ENCODE assay signal across 8 mouse cellular contexts in the genomic region with DNA sequence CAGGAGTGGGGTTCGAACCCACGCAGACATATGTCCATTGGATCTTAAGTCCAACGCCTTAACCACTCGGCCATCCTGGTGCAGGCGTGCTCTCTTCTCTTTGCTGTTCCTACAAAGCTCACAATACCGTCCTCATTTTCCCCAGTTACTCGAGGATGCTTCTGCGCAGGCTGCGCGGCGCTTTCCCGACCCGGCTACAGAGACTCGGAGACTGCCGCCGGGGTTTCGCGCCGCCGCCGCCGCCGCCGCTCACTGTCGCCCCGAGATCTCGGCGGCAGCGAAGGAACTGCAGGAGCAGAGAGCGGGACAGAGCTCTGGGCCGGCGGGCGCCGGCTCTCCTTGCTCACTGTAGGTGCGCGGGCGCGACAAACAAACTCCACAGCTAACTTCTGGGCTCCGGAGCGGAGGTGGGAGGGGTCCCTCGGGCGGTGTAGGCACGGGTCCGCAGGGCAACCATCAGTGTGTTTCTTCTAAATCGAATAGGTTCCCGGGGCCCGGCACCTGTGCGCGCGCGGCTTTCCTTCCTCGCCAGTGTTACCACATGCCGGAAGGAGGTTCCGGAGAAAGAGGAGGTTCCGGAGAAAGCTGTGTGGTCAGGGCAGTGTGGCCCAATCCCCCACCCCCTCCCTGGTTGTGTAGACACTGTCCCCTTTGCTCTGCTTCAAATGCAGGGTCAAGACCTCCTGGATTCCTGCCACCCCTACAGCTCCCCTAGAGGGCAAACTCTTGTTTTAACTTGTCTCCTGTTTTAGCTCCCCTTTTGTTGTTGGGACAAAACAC. TPM values are rescaled to one million over a fixed set of nuclear protein-coding genes. Genes with fewer than 3 reads are reported as not detected.
DNase-seq lines count a peak whose midpoint lies in the region; ATAC-seq lines count a peak whose summit lies in the region.

No protein-coding gene starts in this region.

- peak overlapping the region; percentile 70 for H3K4me2 ChIP-seq in heart, embryonic 14.5 days (ENCODE audit: low read length)
- peak overlapping the region; percentile 78 for H3K4me2 ChIP-seq in liver, embryonic 13.5 days
- peak overlapping the region; percentile 64 for H3K4me2 ChIP-seq in stomach, embryonic 16.5 days (ENCODE audit: low read depth, low read length)

- peak; percentile 87 for DNase-seq in c-Kit-negative CD71-positive TER-119-positive erythroid progenitor cells, embryonic 14.5 days (ENCODE audit: low read depth, low spot score)
- DNase-seq in fibroblast of lung, adult 2 months (ENCODE audit: low read depth): peak; percentile 98
- peak; percentile 96 for DNase-seq in kidney, postnatal 14 days
- peak; percentile 88 for DNase-seq in liver, embryonic 13.5 days
- peak; percentile 99 for DNase-seq in neural tube, embryonic 10.5 days (ENCODE audit: extremely low spot score, low spot score)

- 0 out of 4 replicates have a peak, but pooled peaks cover 2 to 4% of the 10 kb centered on the region in 2 experiments for H3K4me1 ChIP-seq in heart, embryonic 14.5 days (ENCODE audit: control insufficient read depth in 2 of 2, insufficient read depth in 2 of 2, low read length in 2 of 2)
- peaks cover 23% of the 10 kb centered on the region for H3K4me1 ChIP-seq in liver, embryonic 13.5 days (replicated peaks)
- peaks cover 5% of the 10 kb centered on the region for H3K4me1 ChIP-seq in stomach, embryonic 16.5 days (ENCODE audit: control insufficient read depth, insufficient read depth, low read length)

- peak overlapping the region; percentile 86 to 87 for H3K27ac ChIP-seq in heart, embryonic 14.5 days (replicated peaks in 1 of 2; ENCODE audit: control insufficient read depth in 1 of 2, insufficient read depth in 1 of 2, low read depth in 2 of 2, low read length in 2 of 2)
- peak overlapping the region; percentile 82 for H3K27ac ChIP-seq in liver, embryonic 13.5 days
- H3K27ac ChIP-seq in stomach, embryonic 16.5 days (ENCODE audit: low read length): peak overlapping the region; percentile 95

- under 1% methylated on average over 54 of the region's 55 CpGs for WGBS in heart, embryonic 14.5 days
- WGBS in liver, embryonic 13.5 days (ENCODE audit: insufficient replicate concordance): under 1% methylated on average over 55 of the region's 55 CpGs
- under 1% methylated on average over 54 of the region's 55 CpGs for WGBS in stomach, embryonic 16.5 days

- H3K36me3 ChIP-seq in heart, embryonic 14.5 days (ENCODE audit: control insufficient read depth, insufficient read depth, low read length): no peaks in the 10 kb centered on the region
- no peaks in the 10 kb centered on the region for H3K36me3 ChIP-seq in liver, embryonic 13.5 days
- H3K36me3 ChIP-seq in stomach, embryonic 16.5 days (ENCODE audit: control insufficient read depth, insufficient read depth, low read length): no peaks in the 10 kb centered on the region

- no peaks in the 10 kb centered on the region for H3K27me3 ChIP-seq in heart, embryonic 14.5 days (ENCODE audit: control insufficient read depth, insufficient read depth, low read length)
- no peaks in the 10 kb centered on the region for H3K27me3 ChIP-seq in liver, embryonic 13.5 days
- no peaks in the 10 kb centered on the region for H3K27me3 ChIP-seq in stomach, embryonic 16.5 days (ENCODE audit: control insufficient read depth, insufficient read depth, low read length)

- ATAC-seq in CD4-positive, CD25-positive, alpha-beta regulatory T cell, adult 4 months: peak; percentile 74
- peak; percentile 87 for ATAC-seq in heart, embryonic 14.5 days (ENCODE audit: insufficient number of reproducible peaks, insufficient read depth, low FRiP score, low read depth)
- peak; percentile 86 for ATAC-seq in liver, embryonic 13.5 days (ENCODE audit: low read depth)
- peak; percentile 95 for ATAC-seq in stomach, embryonic 16.5 days (ENCODE audit: insufficient read depth, low FRiP score)

- peak overlapping the region; percentile 84 for H3K9ac ChIP-seq in heart, embryonic 14.5 days (ENCODE audit: low read length)
- peak overlapping the region; percentile 84 for H3K9ac ChIP-seq in liver, embryonic 13.5 days
- H3K9ac ChIP-seq in stomach, embryonic 16.5 days (ENCODE audit: low read length): peak overlapping the region; percentile 82

- no peaks in the 10 kb centered on the region for H3K9me3 ChIP-seq in heart, embryonic 14.5 days (ENCODE audit: control insufficient read depth, low read length)
- H3K9me3 ChIP-seq in liver, embryonic 13.5 days (replicated peaks): no peaks in the 10 kb centered on the region
- H3K9me3 ChIP-seq in stomach, embryonic 16.5 days (replicated peaks; ENCODE audit: control insufficient read depth, low read length): no peaks in the 10 kb centered on the region

- peak overlapping the region; percentile 74 to 82 for H3K4me3 ChIP-seq in heart, embryonic 14.5 days (ENCODE audit: control insufficient read depth in 1 of 2, insufficient read depth in 1 of 2, low read depth in 1 of 2, low read length in 2 of 2)
- peak overlapping the region; percentile 82 for H3K4me3 ChIP-seq in liver, embryonic 13.5 days (replicated peaks)
- H3K4me3 ChIP-seq in stomach, embryonic 16.5 days (replicated peaks; ENCODE audit: low read length): peak overlapping the region; percentile 87

RNA-seq across cellular contexts. Expression of a gene that starts 41.3 kb away (rescaled TPM):
- polyA plus RNA-seq in CD4-positive, CD25-positive, alpha-beta regulatory T cell, adult 4 months (2017; shearing (Covaris generic)): 10 to 100 TPM; 16.2 to 17.5 TPM
- 6.6 and 7.6 TPM in 2 replicates for polyA plus RNA-seq in heart, embryonic 14.5 days (2014; fragmentation: Nextera tagmentation; extraction: Ambion mirVana)
- polyA plus RNA-seq in liver, embryonic 13.5 days (2015; fragmentation: Nextera tagmentation; extraction: Ambion mirVana): 12.5 and 13.6 TPM in 2 replicates
- 7.0 and 9.3 TPM in 2 replicates for polyA plus RNA-seq in stomach, embryonic 16.5 days (2015; fragmentation: Nextera tagmentation; extraction: Ambion mirVana)

RNA-seq across cellular contexts. Expression of a gene that starts 53.6 kb away (rescaled TPM):
- polyA plus RNA-seq in CD4-positive, CD25-positive, alpha-beta regulatory T cell, adult 4 months (2017; shearing (Covaris generic)): 100 to 1,000 TPM; 414 to 617 TPM
- polyA plus RNA-seq in heart, embryonic 14.5 days (2014; fragmentation: Nextera tagmentation; extraction: Ambion mirVana): 65.3 and 67.0 TPM in 2 replicates
- 9.2 and 9.7 TPM in 2 replicates for polyA plus RNA-seq in liver, embryonic 13.5 days (2015; fragmentation: Nextera tagmentation; extraction: Ambion mirVana)
- 68.4 and 72.0 TPM in 2 replicates for polyA plus RNA-seq in stomach, embryonic 16.5 days (2015; fragmentation: Nextera tagmentation; extraction: Ambion mirVana)

Comparison
In these comparisons a context has a peak if more than half of its experiments do, and no peak if none do; other contexts are left out.
1. Peak in every context shown above with its lines: DNase-seq, ATAC-seq, H3K4me3 ChIP-seq and H3K27ac ChIP-seq.